Mouse (Mus musculus): Measurements from ENCODE around the gene Wnk1.
A peak's percentile ranks its signal among the peaks of the same experiment; 100 is the strongest.
"Not testable (repeated sequence)": the region's sequence is repeated elsewhere in the genome, so short reads cannot be mapped to it uniquely, and the experiment has no call there.

Wnk1 gene

DNA sequence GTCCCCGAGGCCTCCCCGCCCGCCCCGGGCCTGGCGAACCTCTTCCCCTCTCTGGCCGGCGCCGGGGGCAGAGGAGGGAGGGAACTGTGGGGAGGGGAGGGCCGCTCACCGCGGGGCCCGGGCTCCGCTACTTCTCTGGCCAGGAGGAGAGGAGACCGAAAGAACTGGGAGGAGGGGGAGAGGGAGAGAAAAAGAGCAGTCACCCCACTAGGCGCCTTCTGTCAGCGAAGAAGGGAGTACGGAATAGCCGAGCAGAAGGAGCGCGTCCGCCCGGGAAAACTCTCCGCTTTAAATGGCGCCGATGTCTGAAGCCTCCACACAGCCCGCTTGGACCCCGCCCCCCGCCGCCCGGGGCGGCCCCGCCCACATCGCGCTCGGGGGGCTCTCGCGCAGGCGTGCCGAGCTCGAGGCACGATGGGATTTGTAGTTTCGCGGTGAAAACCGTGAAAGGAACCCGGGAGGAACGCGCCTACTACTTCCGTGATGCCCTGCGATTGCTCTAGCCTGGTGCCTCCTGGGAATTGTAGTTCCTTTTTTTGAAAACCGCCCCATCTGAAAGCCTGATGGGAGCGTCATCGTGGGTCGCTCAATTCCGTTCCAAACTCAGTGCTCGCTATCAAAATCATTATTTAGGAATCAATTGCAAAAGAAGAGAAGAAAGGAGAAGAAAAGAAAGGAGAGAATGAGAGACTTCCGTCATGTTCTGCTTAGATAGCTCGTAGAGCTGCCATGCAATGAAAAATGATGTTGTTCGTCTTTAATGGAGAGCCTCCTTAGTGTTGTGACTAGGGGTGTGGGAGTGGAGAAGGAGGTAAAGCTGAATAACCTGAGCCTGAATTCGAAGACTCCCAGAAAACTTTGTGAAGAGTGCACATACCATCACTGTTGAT is at the start of gene Wnk1:
Gene Wnk1, minus strand, starts transcription at position 307 of the 890 bp plus-strand sequence.
- peak; percentile 98 for DNase-seq

DNA sequence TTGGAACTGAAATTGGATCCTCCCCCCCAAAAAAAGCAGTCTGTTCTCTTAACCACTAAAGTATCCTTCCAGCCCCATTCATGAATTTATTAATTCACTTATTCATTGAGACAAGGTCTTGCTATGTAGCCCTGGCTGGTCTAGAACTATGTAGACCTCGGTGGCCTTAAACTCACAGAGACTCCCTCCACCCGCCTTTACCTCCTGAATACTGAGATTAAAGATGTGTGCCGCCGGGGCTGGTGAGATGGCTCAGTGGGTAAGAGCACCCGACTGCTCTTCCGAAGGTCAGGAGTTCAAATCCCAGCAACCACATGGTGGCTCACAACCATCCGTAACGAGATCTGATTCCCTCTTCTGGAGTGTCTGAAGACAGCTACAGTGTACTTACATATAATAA is 48.6 kb upstream of the Wnk1 start:
- not testable (repeated sequence) for DNase-seq

DNA sequence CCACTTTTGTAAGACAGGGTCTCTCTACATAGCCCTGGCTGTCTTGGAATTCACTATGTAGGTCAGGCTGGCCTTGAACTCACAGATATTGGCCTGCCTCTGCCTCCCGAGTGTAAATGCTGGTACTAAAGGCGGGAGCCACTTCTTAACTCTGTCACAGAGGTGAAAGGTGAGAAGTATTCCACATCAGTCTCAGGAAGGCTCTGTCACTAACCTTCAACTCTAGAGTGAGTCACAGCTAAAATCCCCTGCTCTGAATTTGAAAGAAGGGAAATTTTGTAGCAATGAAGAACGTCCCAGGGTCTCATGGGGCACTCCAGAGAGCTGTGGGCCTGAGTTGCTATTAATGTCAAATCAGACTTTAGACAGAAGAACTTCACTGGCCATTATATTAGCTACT is 47.4 kb upstream of the Wnk1 start:
- DNase-seq, result no peak

DNA sequence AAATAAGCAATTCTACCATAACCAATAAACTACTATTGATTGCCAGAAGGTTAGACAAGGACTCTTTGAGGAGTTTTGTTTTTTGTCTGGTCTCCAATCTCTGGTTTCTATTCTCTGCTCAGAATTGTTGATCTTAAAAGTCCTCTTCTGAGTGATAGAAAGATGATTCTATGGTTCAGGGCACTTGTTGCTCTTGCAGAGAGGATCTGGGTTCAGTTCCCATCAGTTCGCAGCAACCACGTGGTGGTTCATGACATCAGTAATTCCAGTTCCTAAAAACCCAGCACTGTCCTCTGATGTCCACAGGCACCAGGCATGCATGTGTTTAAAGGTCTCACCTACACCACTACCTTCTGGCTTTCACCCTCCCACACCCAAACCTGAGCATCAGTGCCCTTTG is 46.5 kb upstream of the Wnk1 start:
- DNase-seq, result no peak

DNA sequence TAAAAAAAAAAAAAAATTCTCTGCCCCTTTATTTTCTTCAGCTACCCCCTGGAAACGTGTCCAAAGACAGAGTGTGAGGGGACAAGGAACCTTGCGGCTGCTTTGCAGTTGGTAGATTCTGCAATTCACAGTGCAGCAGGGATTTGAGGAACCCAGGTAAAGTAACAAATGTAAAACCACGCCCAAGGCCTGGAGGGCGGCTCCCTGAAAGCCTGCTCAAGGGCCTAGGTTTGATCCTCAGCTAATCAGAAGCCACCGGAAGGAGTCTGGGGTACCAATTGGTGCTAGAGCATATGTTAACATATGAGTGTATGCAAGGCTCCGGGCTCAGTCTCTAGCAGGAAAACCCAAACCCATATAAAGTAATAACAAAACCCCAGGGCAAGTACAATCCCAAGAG is 45.0 kb upstream of the Wnk1 start:
- no peak for DNase-seq

DNA sequence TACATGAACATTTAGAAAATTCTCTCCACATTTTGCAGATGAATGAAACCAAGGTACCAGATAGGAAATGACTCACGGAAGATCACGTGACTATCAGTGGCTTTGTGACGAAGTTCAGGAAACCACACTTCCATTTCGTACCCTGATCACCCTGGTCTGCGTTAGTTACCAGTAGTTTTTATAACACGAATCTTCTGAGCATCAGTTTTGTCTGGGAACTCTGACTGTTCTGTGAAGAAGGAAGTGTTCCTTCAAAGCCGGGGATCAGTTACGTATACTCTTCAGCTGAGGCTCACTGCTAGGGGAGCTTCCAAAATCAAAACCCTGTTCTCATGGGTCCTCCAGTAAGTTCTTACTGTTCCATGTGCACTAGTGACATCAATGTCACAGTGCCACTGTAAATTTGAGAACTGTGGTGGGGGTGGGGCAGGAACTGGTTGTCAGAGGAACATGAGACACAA is 44.5 kb upstream of the Wnk1 start:
- no peak for DNase-seq

DNA sequence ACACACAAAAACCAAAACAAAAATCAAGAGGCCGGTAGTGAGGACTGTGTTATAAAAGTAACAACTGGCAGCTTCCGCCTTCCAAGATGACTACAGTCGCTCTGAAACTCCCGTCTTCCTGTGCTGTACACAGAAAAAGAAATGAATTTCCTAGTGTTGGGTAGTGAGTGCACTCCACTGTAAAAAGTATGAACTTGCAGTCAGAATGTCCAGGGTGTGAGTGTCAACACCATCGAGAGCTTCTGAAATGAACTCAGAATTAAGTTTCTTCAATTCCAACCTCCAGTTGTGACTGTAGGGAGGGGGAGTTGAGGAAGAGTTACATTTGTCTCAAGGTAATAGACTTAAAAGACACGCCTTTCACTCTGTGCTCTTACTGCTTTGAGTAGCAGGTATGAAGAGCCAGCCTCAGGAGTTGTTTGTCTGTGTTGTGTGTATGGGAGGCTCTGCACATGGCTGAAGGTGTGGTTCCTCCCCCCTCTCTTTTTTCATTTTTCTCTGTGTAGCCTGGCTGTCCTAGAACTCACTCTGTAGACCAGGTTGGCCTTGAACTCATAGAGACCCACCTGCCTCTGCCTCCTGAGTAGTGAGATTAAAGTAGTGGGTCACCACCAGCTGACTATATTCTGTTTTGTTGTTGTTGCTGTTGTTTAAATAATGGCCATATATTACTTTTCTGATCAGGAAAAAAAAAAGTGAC is 43.9 kb upstream of the Wnk1 start:
- no peak for DNase-seq

DNA sequence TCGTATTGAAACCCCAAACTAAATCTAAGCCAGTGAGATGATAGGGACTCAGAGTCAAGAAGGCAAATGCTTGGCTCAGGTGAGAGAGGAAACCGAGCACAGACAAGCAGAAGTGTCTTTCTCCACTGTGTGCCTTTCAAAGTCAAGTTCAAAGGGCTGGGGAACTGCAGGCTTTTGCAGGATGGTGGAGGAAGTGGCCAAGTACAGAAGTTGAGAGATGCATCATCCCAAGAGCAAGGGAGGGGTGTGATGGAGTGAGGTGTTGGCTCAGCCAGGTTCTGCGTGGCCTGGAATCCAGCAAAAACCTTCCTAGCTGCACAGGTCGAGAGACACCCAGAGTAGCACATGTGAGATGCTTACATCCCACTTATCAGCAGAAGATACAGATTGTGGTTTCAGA is 43.0 kb upstream of the Wnk1 start:
- DNase-seq, result no peak

DNA sequence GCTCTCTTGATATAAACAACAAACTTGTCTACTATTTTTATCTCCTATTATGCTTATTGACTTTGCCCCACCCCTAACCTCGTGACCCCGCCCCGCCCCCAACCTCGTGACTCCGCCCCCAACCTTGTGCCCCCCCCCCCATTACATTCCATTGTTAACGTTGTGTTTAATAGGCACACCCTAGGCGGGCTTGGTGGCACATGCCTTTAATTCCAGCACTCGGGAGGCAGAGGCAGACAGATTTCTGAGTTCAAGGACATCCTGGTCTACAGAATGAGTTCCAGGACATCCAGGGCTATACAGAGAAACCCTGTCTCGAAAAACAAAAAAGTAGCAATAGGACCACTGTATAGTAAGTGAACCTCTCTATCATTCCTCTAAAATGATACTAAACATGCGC is 41.1 kb upstream of the Wnk1 start:
- DNase-seq, result no peak

DNA sequence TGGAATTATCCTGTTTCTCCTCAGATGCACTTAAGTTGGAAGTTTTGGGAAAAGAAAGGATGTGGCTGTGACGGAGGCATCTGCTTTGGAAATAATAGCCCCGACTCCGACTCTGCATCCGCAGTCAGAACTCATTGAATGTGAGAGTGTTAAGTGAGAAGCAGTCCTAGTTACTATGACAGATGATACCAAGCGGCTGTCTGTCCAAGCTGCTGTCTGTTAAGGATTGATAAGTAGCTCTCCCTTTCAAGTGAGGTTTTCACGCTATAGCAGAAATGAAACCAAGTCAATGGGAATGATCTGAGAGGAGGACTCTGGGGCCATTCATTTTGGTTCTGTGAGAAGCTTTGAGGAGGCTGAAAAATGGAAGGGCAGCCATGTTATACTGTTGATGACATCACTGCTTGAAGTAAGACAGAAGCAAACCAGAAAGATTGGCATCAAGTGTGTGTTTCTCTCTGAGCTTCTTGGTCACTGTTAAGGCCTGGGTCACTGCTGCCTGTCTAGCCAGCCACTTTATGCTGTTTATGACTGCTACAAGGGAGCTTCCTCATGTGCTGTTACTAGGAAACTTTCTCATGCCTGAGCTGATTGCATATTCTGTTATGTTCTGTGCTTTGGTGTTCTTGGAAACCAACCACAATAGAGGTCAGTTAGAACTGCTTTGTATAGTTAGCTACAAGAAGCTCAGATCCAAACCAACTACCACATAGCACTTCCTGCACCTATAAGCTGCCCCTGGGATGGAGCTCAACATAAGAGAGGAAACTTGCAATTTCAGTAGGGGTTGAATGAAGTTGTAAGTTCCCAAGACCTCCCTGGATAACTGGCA is 38.4 kb upstream of the Wnk1 start:
- no peak for DNase-seq

DNA sequence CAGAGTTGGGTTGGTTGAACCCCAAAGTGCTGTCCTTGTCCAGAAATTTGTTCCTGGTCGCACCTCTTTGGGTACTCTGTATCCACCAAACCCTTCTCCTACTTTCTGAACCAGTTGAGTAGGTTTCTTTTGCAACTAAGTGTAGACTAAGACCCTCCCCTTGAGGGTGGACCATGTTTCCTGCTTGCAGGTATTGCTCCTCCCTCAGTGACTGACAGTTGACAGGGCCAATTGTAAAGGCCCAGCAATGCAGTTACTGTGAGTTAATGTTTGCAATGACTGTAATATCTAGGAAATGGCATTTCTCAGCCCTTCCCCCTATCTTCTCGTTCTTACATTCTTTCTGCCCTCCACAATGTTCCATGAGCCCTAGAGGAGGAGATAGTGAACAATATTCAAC is 34.2 kb upstream of the Wnk1 start:
- DNase-seq, result peak; percentile 39

DNA sequence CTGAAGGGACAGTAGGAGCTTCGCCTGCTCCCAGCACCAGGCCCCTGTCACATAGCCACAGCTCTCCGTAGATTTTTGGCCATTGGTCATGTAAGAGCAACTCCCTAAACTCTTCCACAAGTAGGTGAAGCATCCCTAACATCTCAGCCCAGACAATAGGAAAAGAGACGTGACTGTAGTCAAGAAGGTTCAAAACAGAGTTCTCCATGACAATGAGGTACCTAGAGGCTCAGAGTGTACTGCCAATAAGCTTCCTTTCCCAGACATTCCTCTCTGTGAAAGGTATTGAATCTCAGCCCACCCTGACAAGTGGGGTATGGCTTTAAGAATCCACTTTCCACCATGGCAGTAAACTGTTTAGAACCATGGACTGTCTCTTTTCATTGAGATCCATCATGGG is 31.1 kb upstream of the Wnk1 start:
- DNase-seq, result no peak

DNA sequence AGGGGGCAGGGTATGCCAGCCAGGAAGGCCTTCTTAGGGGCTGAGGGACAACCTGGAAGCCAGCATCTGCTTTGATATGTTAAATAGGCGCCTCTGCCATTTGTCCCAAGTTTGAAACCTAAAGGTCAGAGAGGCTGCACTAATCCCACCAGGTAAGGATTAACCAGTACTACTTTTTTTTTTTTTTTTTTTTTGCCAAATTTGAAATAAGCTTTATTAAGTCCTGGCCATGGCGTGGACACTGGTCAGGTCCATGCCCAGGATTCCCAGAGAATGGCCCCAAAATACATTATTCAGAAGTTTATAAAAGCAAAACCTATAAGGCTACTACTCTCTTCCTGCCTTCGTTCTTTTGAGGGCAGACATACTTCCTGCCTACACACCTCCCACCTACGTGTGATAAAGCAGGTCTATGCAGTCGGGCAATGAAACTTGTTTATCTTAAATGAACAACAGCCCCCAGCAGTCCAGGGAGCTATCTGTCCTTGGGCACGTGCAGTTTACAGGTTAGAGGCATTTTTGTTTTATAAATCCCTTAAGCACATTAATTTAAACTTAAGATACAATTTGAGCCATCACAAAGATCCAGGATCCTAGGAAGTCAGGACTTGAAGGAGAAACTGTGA is 27.2 kb upstream of the Wnk1 start:
- DNase-seq, result no peak

DNA sequence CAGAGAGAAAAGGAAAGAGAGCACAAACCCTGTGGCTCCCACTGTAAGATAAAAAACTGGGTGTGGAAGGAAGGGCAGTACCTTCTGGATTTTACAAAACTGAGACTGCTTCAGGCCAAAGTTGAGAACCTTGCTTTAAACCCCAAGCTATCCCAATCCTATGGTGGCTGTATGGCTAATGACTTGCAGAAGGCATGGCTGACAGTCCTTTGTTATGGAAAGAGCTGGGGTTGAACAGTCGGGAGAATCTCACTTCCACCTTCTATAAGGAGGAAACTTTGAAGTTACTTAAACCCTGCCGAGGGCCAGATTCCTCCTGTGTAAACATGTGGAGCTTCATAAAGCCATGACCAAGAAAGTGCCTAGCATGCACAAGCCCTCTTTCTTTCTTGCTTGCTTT is 26.2 kb upstream of the Wnk1 start:
- no peak for DNase-seq

DNA sequence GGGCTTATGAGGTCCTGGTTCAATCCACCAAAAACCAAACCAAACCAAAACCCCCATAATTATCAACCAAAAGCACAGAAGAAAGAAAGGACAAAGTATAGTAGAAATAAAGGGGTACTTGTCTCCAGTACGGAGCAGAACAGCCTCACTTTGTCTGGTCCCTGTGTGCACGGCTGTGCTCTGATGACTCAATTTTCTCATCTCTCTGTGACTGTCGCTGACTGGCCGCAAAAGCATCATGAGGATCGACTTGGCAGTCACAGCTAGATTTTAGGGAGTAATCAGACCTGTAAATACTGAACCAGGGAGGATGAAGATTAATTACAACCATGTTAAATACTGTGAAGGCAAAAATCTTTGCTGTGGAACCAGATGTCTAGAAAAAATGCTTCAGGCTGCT is 24.5 kb upstream of the Wnk1 start:
- no peak for DNase-seq

DNA sequence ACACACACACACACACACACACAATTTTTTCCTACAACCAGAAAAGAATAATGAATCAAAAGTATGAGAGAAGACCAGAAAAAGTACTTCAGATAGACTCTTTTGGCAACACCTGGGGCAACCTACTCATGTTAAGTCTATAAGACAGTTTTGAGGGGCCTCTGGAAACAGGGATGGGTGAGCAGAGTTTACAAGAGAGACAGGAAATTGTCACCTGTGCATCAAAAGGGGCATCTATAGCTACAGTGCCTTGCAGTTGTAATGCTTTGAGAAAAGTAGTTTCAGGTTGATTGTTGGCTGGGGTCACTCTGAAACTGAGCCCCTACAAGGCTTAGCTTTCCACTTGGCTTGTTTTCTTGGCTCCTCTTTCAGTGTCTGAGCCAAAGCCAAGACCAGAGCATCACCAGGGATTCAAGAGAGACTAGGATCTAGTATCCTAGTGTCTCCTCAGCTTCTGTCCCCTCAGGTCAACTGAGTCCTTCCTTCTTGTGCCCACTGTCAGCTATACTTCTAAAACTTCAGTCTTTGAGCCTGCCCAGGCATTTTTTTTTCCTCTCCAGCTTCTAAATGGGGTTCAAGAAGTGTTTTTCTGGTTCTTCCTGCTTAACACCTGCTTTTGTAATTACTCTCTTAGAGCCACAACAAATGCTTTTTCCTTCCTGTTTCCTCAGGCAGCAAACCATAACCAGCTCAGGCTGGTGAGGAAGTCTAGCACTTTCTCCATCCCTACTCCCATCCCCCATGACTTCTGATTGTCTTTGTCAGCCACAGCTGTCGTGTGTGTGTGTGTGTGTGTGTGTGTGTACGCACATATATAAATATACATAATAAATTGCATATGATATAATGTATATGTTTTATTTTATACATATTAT is 17.4 kb upstream of the Wnk1 start:
- no peak for DNase-seq

DNA sequence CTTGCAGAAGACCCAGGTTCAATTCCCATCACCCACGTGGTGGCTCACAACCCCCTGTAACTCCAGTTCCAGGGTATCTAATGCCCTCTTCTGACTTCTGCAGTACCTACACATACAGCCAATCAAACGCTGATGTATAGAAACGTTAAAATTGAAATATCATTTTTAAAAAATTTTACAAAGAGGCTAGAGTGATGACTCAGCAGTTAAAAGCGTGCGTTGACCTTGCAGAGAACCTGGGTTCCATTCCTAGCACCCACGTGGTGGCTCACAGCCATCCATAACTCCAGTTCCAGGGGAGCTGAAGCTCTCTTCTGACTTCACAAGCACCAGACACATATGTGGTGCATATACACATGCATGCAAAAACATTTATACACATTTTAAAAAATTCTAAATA is 15.9 kb upstream of the Wnk1 start:
- DNase-seq, result no peak

DNA sequence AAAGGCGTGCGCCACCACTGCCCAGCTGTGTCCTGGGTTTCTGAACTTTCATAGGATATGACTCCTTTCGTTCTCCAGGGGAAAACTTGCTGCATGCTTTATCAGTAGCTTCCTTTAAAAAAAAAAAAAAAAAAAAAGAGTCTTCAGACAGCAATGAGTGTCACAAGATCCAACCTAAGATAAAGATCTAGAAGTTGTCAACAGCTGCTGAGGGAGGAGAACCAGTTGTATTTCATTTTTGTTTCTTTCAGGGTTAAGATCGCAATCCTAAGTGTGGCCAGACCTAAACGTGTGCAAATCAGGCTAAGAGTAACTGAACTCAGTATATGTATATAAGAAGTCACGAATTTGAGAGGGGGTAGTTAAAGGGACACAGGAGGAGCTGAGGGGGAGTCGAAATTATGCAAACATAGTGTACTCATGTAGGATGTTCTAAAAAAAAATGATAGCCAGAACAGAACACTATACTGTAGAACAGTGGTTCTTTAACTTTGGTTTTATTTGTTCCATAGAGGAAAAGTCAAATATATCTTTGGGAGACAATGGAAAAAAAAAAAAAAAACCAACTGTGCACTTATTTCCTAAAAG is 9.3 kb upstream of the Wnk1 start:
- no peak for DNase-seq

DNA sequence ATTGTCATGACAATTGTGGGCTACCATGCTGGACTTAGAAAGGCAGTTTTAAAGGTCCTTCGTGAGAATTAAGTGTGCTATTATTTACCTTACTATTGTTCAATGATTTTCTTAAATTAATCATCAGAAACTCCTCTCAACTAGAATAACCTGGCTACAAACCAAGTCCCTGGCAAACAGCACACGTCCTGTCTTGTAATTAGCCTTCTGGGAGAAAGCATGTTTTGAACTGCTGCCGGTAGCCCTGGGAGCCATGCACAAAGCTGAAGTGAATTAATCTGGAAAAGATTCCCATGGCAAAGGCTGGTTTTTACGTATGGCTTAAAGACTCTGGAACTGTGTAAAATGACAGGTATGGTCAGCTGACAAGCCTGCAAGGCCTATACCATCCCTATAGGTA is 6.9 kb upstream of the Wnk1 start:
- DNase-seq, result no peak

DNA sequence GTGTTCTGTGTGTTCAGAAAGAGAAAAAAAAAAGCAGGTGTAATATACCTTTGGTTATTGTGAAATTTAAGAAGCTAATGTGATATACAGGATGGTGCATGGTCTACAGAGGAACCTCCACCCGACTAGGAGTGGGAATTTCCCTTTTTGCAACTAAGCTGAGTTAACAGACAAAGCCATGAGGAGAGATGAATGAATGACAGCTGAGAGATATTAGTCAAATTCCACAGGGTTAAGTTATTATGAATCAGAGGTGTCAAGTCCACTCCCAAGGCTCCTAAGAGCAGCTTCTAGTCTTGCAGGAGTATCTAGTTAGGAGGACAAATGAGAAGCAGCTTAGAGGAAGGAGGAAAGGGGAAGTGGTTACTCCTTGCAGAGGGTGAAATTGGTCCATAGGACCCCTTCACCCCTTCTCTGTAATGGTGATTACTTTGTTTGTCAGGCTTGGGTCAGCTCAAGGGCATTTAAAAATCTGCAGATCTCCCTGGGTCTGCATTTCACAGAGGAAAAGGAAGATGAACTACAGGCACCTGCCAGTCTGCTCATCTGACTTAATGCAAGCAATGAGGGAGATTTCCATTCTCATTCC is 4.3 kb upstream of the Wnk1 start:
- DNase-seq, result no peak

DNA sequence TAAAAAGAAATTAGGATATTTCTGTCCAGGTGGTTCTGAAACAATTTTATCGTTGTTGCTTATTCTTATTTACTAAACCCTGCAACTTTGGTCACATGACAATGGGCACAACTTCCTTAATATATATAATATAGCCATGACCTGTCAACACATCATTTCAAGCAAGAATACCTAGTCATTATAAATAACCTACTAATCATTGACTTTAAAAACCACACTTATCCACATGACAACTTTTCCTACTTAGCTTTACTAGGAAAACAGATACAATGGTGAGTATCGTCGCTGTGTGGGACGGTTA is 2.0 kb upstream of the Wnk1 start:
- DNase-seq, result no peak

Data from lung, postnatal 10 days (tissue).